Mouse (Mus musculus) liver, embryonic 14.5 days (tissue): ENCODE results near the gene Gse1. TPM values are rescaled to one million over a fixed set of nuclear protein-coding genes. Genes with fewer than 3 reads are reported as not detected.

Source experiments
- ATAC-seq: fragments of 200-750 bp; cut with Nextera tagmentation; 2 replicates; pipeline ENCODE4 v1.8.0; 2017; ENCODE audit warnings: moderate number of reproducible peaks, mild to moderate bottlenecking, moderate library complexity; ENCODE audit not compliant: insufficient read depth
- DNase-seq, 3 experiments: peaks; one replicate each; pipeline ENCODE4 v3.0.0-alpha.2; 2012 to 2013; ENCODE audit warnings: low read depth in 3 of 3, low spot score in 3 of 3
- H3K27ac ChIP-seq: fragments of 300-500 bp; sonication (generic); 2 replicates; pipeline ENCODE4 v1.5.1; 2014; ENCODE audit warnings: moderate library complexity, mild to moderate bottlenecking, control low read depth, inconsistent platforms
- H3K27me3 ChIP-seq: fragments of 300-500 bp; sonication (generic); 2 replicates; pipeline ENCODE4 v1.6.1; 2014; ENCODE audit warnings: mild to moderate bottlenecking, low read length, moderate library complexity; ENCODE audit not compliant: control insufficient read depth, insufficient read depth
- H3K36me3 ChIP-seq: fragments of 300-500 bp; sonication (generic); replicated peaks from 2 replicates; pipeline ENCODE4 v1.6.1; 2014; ENCODE audit warnings: low read depth; ENCODE audit not compliant: control insufficient read depth, insufficient read depth
- H3K4me1 ChIP-seq, 2 experiments: fragments of 200-500 bp in 1 of 2; fragments of 300-500 bp in 1 of 2; sonication (generic) in 1 of 2; replicated peaks; 2 replicates each; pipeline ENCODE4 v1.6.1; 2012 to 2014; ENCODE audit warnings: antibody characterized with exemption in 1 of 2, inconsistent platforms in 1 of 2, low read length in 1 of 2; ENCODE audit not compliant: control insufficient read depth in 2 of 2, insufficient read depth in 2 of 2
- H3K4me2 ChIP-seq: fragments of 300-500 bp; sonication (generic); 2 replicates; pipeline ENCODE4 v1.6.1; 2014; ENCODE audit warnings: low read depth, mild to moderate bottlenecking, control low read depth, moderate library complexity
- H3K4me3 ChIP-seq, 2 experiments: fragments of 200-500 bp in 1 of 2; fragments of 300-500 bp in 1 of 2; sonication (generic) in 1 of 2; 2 replicates each; pipeline ENCODE4 v1.5.1; 2012 to 2014; ENCODE audit warnings: low read depth in 2 of 2, low read length in 2 of 2, mild to moderate bottlenecking in 2 of 2, control low read depth in 1 of 2, inconsistent platforms in 1 of 2, moderate library complexity in 1 of 2; ENCODE audit not compliant: insufficient read depth in 1 of 2
- H3K9ac ChIP-seq: fragments of 300-500 bp; sonication (generic); replicated peaks from 2 replicates; pipeline ENCODE4 v1.6.1; 2014; ENCODE audit warnings: mild to moderate bottlenecking, control low read depth, moderate library complexity
- H3K9me3 ChIP-seq: fragments of 300-500 bp; sonication (generic); 2 replicates; pipeline ENCODE4 v1.6.1; 2016; ENCODE audit warnings: low read length, mixed read lengths; ENCODE audit not compliant: control insufficient read depth
- CTCF ChIP-seq: IDR thresholded peaks from 2 replicates; pipeline ENCODE4 v1.5.1; 2016; ENCODE audit warnings: antibody characterized with exemption, low read depth, control low read depth
- EP300 ChIP-seq: IDR thresholded peaks from 2 replicates; pipeline ENCODE4 v1.6.1; 2016; ENCODE audit warnings: antibody characterized with exemption, low read depth
- WGBS: fragments of 180-500 bp; shearing (Covaris S2); extraction: QIAGEN DNeasy Blood & Tissue Kit; methylation state at CpG from one replicate; pipeline ENCODE4 v1.1.7; 2014; ENCODE audit not compliant: insufficient replicate concordance; 5-methylcytosine and 5-hydroxymethylcytosine counted together
- polyA plus RNA-seq, 2 experiments: library from polyadenylated mRNA; depleted of rRNA in 1 of 2; stranded (reverse) in 1 of 2; unstranded in 1 of 2; fragments of >200 nt; fragmentation: Nextera tagmentation in 1 of 2; extraction: Ambion mirVana in 1 of 2; gene quantifications; 2 replicates each; pipeline versions ENCODE4 v1.2.1 to v1.2.3; 2012 to 2014

Gse1 gene
- polyA plus RNA-seq, 2 experiments = 11.4 to 14.9 TPM

DNA sequence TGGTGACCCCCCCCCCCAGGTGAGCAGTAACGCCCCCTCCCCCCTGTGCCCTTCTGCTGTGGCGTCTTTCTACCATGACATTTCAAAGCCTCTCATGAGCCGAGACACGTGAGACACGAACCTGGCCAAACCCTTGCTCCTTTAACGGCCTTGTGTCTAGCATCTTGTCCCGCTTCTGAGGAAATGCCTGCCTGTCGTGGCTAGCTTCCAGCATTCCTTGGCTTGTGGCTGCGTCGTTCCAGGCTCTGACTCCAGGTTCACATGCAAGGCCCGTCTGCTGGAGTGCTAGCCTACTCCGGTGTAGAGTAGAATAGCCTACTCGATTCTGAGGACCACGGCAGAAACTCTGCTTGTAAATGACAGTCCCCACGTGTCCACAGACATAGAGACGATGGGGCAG lies 150.1 kb downstream of the Gse1 start:
- DNase-seq (no peak), ATAC-seq (no peak)
- Histone ChIP-seq H3K4me1 (peaks cover 51 to 54% of the 10 kb centered on the region in 2 experiments), H3K9ac (no peak overlapping the region), H3K36me3 (no peaks in the 10 kb centered on the region), H3K27ac (no peak overlapping the region; the same call in 1 of the 2 replicates), H3K4me2 (no peak overlapping the region), H3K27me3 (no peaks in the 10 kb centered on the region), H3K9me3 (no peaks in the 10 kb centered on the region), H3K4me3 (no peak overlapping the region)
- 42% methylated on average over 16 of the region's 16 CpGs for WGBS
- TF ChIP-seq CTCF (no peak), EP300 (no peak)

DNA sequence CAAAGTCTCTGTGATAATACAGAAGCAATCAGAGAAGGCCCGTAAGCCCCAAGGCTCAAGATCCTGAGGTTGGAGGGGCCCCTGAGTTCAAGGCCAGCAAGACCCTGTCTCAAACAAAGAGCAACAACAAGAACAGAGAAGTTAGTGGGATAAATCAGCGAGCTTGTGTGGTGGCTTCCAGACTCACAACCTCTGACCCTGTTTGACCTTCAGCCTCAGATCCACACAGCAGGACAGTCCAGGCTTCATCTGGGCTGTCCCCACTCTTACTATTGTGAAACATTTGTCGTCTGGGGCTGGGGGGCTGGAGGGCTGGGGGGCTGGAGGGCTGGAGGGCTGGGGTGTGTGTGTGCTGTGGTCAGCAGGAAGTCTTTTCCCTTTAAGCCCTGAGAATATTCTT lies 150.8 kb downstream of the Gse1 start:
- DNase-seq = no peak
- H3K4me3 ChIP-seq = no peak overlapping the region
- no peak overlapping the region for H3K4me2 ChIP-seq
- H3K36me3 ChIP-seq = no peaks in the 10 kb centered on the region
- ATAC-seq = no peak
- WGBS = 40% methylated on average over 3 of the region's 3 CpGs
- TF ChIP-seq EP300 = no peak
- no peak for TF ChIP-seq CTCF
- H3K4me1 ChIP-seq = peaks cover 44 to 47% of the 10 kb centered on the region in 2 experiments
- H3K9ac ChIP-seq = no peak overlapping the region
- H3K9me3 ChIP-seq = no peaks in the 10 kb centered on the region
- H3K27ac ChIP-seq = no peak overlapping the region
- H3K27me3 ChIP-seq = no peaks in the 10 kb centered on the region

DNA sequence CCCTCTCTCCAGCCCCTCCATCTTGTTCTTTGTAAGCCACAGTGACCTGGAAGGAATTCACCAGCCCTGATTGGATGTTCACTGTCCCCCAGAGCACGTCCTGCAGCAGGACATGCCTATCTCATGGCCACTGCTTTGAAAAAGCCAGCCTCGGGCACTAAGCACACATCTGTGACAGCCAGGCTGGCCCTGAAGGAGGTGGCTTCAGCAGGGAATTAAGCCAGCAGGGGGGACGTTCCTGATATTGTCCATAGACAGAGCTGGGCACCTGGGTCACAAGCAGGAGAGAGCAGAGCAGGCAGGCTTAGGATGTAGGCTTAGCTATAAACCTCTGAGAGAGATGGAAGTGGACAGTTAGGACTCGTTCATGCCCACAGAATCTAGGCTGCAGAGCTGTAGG lies 153.6 kb downstream of the Gse1 start:
- 62% methylated on average over 4 of the region's 4 CpGs for WGBS
- no peak overlapping the region for H3K9ac ChIP-seq
- no peak overlapping the region for H3K4me3 ChIP-seq
- H3K36me3 ChIP-seq = no peaks in the 10 kb centered on the region
- TF ChIP-seq EP300 = no peak
- H3K4me2 ChIP-seq = no peak overlapping the region
- H3K4me1 ChIP-seq = peaks cover 26 to 28% of the 10 kb centered on the region in 2 experiments
- H3K27me3 ChIP-seq = no peaks in the 10 kb centered on the region
- no peak for ATAC-seq
- DNase-seq = no peak
- no peak overlapping the region for H3K27ac ChIP-seq
- peaks cover 2% of the 10 kb centered on the region; the same call in 1 of the 2 replicates for H3K9me3 ChIP-seq

DNA sequence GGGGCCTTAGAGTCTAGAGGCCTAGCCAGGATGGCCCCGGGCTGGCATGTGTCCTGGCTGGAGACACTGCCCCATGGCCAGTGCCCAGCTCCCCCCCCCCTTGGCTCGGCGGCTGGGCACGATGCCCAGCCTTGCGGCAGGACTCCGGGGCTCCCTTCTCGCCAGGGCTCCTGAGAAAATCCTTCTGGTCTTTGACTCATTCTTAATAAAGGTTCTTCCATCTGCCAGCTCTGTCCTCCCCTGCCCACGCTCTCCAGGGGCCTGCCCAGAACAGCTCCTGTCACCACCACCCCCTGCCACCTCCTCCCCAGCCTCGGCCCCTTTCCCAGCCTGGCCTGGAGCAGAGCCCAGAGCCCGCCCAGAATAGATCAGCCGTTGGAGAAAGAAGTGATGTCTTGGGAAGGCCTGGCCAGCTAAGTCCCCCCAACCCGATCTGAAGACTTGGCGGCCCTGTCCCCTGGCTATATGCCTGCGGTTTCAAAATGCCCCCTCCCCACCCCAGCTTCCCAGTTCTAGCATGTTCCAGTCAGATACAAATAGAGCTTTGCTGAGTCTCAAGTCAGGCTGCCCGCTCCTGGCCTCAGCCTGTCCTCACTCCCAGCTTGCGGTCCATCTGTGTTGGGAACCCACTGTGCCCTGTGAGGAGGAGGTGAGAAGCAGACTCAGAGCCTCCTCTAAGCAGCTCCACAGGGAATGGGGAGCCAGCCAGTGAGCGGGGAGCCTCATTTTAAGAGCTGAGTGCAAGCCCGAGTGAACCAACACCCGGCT lies 154.4 kb downstream of the Gse1 start:
- TF ChIP-seq EP300 = no peak
- no peak for TF ChIP-seq CTCF
- Histone ChIP-seq H3K36me3 (no peaks in the 10 kb centered on the region), H3K9ac (no peak overlapping the region), H3K27ac (no peak overlapping the region), H3K4me3 (no peak overlapping the region), H3K4me1 (peaks cover 19 to 22% of the 10 kb centered on the region in 2 experiments), H3K27me3 (no peaks in the 10 kb centered on the region), H3K4me2 (no peak overlapping the region), H3K9me3 (peaks cover 2% of the 10 kb centered on the region; the same call in 1 of the 2 replicates)
- WGBS = 72% methylated on average over 19 of the region's 19 CpGs
- ATAC-seq = no peak
- no peak for DNase-seq

DNA sequence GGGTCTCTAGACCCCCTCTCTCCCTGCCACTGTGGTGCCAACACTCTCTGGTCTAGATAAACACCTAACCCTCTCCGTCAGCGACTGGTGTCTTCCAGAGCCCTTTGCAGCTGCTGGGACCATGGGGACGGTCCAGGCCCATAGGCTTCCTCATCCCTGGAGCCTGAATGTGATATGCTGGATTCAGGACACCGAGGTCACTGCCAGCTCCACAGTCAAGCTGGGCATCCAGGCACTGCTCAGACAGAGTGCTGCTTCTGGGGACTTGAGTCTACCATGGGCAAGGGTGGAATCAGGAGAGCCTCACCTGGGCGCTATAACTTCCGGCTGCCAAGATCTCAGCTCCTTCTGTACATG lies 154.9 kb downstream of the Gse1 start:
- H3K9ac ChIP-seq = no peak overlapping the region
- TF ChIP-seq CTCF = no peak
- TF ChIP-seq EP300 = no peak
- H3K27me3 ChIP-seq = no peaks in the 10 kb centered on the region
- no peaks in the 10 kb centered on the region for H3K36me3 ChIP-seq
- H3K4me2 ChIP-seq = no peak overlapping the region
- ATAC-seq = no peak
- 68% methylated on average over 6 of the region's 6 CpGs for WGBS
- peaks cover 13 to 17% of the 10 kb centered on the region in 2 experiments for H3K4me1 ChIP-seq
- no peak overlapping the region for H3K4me3 ChIP-seq
- no peak overlapping the region for H3K27ac ChIP-seq
- peaks cover 2% of the 10 kb centered on the region; the same call in 1 of the 2 replicates for H3K9me3 ChIP-seq
- no peak for DNase-seq
